Mouse (Mus musculus) gastrocnemius, adult 18-20 months (tissue): Measurements from ENCODE around the gene Snapin. TPM values are rescaled to one million over a fixed set of nuclear protein-coding genes. Genes with fewer than 3 reads are reported as not detected.

ENCODE experiments used
- DNase-seq: peaks from one replicate; pipeline ENCODE4 v3.0.0; 2021; ENCODE audit warnings: low spot score
- long read RNA-seq, 2 experiments: library from polyadenylated mRNA; stranded (forward); transcript quantifications; one replicate each; pipeline ENCODE4 v2.0.0; 2021
- total RNA-seq, 2 experiments: library from RNA; stranded (reverse); gene quantifications; 2 replicates each; pipeline ENCODE4 v1.2.3; 2021

Snapin gene
- total RNA-seq: 10 to 100 TPM; 78.8 to 79.5 TPM
- long read RNA-seq, experiment 1, transcript Snapin-201 (3 exons, 958 nt): minor isoform, 6 of 211 reads
- long read RNA-seq, experiment 1, transcript Snapin-204 (4 exons, 1,575 nt): minor isoform, 15 of 211 reads
- long read RNA-seq, experiment 1, transcript Snapin-203 (4 exons, 1,928 nt): major isoform, 174 of 211 reads
- long read RNA-seq, experiment 1, partial matches to known transcripts: 0 of 211 reads
- long read RNA-seq, experiment 1, other reads (novel, unspliced or antisense): 11 of 211 reads
- long read RNA-seq, experiment 2, transcript Snapin-204 (4 exons, 1,575 nt): minor isoform, 9 of 164 reads
- long read RNA-seq, experiment 2, transcript Snapin-205 (3 exons, 1,505 nt): minor isoform, 9 of 164 reads
- long read RNA-seq, experiment 2, transcript Snapin-201 (3 exons, 958 nt): minor isoform, 8 of 164 reads
- long read RNA-seq, experiment 2, transcript Snapin-203 (4 exons, 1,928 nt): major isoform, 124 of 164 reads
- long read RNA-seq, experiment 2, partial matches to known transcripts: 0 of 164 reads
- long read RNA-seq, experiment 2, other reads (novel, unspliced or antisense): 9 of 164 reads

GRCm38 (mm10) chr3:90490696-90491256 is at the start of gene Snapin:
Gene Snapin (minus strand): TSS chr3:90491033.
- DNase-seq: peak; percentile 96

DNA sequence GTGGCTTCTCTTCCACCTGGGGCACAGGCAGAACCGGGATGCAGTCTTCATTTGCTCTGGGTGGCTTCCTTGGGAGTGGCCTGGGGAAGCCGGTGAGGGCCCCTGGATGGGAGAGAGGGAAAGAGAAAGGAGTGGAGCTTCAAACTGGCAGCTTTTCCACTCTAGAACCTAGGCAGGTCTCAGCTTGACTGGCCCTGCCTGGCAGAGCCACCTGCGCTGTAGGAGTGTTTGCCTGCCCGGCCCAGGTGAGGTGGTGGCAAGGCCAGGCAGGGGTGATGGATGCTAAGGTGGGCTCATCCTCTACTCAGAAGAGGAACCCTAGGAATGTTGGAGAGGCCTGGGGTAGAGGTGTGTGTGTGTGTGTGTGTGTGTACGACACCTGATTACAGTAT is 47.1 kb upstream of the Snapin start:
- DNase-seq: no peak

- peak; percentile 89 for DNase-seq
Measured at GRCm38 (mm10) chr3:90537141-90537904, 46.5 kb upstream of the Snapin start, which contains the start of gene S100a16. Gene S100a16 (plus strand): TSS chr3:90537254.

DNA sequence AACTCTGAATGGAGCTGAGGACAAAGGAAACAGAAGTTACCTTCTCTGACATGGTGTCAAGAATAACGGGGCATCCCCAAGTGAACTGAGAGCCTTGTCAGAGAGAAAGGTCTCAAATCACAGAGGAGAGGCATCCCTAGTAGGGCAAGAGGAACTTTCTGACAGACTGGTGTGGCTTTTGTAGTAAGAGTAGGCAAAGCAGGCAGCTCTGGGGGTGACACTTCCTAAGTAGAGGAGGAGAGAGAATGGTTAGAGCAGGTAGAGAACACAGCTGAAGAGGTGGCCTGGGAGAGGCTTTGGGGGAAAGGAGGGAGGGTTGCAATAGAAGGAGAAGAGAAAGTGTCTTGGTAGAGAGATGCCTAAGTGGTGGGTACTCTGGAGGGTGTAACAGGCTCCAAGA is 44.6 kb upstream of the Snapin start:
- no peak for DNase-seq

DNA sequence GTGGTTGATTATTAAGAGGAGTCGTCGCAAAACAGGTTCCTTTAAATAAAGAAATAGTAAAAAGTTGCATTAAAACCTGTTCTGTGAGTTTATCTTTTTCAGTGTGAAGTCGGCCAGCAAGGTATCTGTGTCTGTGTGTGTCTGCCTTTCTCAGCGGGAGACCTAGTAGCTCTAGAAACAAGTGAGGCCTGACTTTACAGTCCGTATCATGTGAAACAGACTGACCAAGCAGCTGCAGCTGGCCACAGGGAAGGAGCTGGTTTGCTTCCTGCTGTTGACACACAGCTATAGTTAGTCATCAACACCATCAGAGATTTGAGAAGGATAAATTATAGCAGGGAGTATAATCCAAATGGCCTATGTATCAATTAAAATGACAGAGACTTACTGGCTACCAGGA is 40.9 kb upstream of the Snapin start:
- DNase-seq: no peak

GRCm38 (mm10) chr3:90527291-90527873 is 36.5 kb upstream of the Snapin start:
- no peak for DNase-seq

DNA sequence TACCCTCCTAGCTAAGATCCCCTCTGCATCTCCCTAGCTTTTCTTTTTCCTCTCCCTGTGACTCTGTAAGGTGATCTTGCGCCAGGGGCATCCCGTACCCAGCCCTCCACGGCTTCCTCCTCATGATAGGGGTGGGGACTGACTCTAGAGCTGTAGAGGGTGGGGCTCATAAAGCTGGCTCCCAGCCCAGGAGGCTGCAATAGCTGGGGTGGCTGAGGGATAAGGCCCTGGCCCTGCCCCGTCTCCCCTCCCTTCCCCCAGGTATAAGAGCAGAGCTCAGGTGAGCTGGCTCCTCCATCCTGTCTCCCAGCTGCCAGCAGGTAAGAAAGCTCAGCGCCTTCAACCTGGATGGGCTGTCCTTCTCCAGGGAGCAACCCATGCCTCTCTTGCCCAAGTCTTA is 35.7 kb upstream of the Snapin start, which contains the start of gene S100a14:
Gene S100a14, plus strand, starts transcription at position 277 of the 400 bp plus-strand sequence.
- DNase-seq: no peak

- DNase-seq: no peak
Measured at GRCm38 (mm10) chr3:90526076-90526475, 35.2 kb upstream of the Snapin start.

DNA sequence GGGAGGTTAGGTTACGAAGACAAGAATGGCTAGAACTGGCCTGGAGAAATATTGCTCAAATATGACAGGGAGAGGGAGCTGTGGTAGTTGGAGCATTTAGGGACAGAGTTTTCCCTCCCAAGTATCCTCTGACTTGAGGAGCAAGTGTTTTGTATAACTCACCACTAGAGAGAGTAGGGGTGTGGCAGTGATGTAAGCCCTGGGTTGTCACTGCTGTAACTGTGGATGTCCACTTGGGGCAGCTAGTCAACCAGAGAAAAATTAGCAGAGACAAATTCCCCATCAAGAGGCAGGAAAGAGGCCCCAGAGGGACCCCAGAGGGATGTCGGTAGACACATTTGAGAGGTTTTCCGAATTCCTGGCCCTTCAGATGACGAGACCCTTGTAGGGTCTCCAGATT is 34.6 kb upstream of the Snapin start:
- DNase-seq: peak; percentile 70

DNA sequence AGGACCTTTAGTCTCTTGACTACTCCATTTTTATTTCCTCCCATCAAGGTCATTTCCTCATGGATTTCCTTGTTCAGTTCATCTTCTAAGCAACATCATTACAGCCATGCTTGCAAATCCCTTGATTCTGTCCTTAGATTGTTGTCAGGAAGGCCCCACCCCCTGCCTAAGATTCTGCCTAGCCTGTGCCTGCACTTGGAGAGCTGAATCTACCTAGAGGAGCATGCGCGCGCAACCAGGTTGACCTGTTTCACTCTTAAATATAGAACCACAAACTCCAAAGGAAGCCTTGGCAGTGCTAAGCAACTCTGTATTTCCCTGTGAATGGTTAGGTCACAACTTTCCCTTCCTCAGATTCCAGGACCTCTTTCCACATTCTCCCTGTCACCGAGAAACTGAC is 26.9 kb upstream of the Snapin start:
- no peak for DNase-seq

- DNase-seq: no peak
Measured at GRCm38 (mm10) chr3:90515789-90516188, 25.0 kb upstream of the Snapin start.

GRCm38 (mm10) chr3:90515242-90515641 is 24.4 kb upstream of the Snapin start:
- peak; percentile 55 for DNase-seq

DNA sequence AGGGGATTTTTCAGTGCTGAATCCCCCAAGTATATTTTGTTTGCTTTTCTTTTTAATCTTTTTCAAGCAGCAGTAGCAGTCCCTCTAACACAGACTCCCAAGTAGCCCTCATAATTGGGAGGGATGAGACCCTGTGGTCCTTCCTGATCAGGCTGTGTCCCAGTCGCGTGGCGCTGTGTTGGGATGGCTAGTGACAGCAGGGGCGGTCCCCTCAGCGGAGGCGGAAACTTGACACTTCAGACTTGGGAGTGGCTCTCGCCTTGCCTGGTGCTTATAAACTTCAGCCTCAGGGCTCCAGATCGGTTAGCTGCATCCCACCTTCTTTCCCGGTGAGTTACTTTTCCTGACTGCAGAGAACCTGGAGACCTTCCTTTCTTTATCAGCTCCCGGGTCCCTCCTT is 23.9 kb upstream of the Snapin start:
- DNase-seq: peak; percentile 82

DNA sequence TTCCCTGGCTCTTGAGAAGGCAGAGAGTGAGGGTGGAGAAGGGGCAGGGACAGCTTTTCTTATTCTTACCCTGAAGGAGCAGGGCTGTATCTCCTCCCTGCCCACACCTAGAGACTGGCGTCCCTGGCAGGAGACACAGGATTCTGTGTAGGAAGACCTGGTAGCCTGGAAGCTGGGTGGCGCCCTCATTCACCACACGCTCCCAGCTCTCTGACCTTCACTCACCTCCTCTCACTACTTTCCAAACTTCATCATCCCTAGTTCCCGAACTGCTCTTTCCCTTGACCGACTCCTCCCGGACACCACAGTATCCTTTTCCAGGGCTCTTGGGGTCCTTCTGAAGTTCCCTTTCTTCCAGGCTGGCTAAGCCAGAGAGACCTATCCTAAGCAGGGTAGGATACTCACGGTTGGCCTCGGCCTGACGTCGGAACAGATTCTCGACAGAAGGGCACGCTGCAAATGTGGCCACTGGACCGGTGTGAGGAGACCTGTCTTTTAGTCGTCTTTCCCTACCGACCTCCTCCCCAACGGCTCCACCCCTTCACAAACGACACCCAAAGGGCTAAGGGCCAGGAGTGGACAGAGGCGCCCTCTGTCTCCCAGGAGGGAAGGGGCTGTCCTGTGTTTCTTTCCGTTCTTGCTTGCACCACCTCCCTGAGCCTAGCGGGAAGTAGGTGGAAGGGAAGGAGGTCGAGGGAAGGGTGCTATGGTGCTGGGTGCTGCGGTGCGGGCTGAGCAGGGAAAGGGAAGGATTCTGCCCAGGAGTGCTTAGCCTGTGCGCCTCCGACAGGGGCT is 23.2 kb upstream of the Snapin start, which contains the start of the genes S100a1 and S100a13:
Gene S100a1, minus strand, starts transcription at position 597 of the 795 bp plus-strand sequence.
Gene S100a13, plus strand, starts transcription at position 640 of the 795 bp plus-strand sequence.
- peak; percentile 85 for DNase-seq

GRCm38 (mm10) chr3:90512948-90513642 is 22.3 kb upstream of the Snapin start:
- no peak for DNase-seq

DNA sequence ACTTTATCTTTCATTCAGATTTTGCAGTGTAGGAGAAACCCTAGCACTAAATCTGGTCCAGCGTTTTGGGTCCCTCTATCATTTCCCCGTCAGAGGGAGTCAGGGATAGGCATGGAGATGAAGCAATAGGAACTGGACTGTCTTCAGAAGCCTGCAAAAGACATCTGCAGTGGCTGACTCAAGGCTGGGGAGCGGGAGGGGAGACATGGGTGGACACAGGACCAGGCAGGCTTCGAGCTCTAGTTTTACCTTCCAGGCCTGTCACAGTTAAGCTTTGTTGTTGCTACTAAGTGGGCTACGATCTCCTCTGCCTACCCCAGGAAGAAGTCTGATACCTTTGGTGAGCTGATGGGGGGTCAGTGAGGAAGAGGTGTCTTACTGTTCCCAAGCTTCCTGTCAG is 21.4 kb upstream of the Snapin start:
- DNase-seq: peak; percentile 32

GRCm38 (mm10) chr3:90509747-90510123 is 18.9 kb upstream of the Snapin start:
- DNase-seq: no peak

DNA sequence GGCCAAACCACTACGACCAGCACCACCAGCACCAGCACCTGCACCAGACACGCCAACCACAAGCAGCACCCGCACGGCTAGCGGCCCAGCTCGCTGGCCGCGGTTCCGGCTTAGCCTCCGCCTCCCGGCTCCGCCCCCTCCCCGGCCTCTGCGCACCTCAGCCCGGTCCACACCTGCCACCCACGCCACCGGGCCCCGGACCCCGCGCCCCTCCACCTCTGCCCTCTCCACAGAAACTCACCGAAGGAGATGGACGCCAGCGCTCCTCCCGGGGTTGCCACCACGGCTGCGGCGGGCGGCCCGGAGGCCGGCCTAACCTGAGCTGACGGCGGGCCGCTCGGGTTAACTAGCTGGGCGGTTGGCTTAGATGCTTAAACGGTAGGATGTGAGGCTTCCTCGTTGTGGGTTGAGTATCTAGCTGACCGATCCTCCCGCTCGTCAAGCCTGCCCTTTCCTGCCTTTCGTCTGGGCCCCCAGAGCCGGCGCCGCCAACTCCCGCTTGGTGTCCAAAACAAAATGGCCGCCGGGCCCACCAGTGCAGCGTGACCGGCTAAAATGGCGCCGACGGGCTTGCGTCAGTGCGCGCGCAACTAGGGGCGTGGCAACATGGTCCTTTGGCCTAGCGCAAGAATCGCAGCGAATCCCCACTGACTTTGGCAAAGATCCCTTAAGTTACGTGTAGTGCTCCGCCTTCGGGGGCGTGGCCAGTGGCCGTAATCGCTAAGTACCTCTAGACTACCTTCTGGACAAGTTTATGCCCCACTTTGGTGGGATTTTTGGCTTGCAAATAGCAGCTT is 18.3 kb upstream of the Snapin start, which contains the start of gene Chtop:
Gene Chtop, minus strand, starts transcription at position 549 of the 797 bp plus-strand sequence.
- peak; percentile 100 for DNase-seq
